Mouse (Mus musculus): ENCODE results near the gene Cfap97d1. TPM values are rescaled to one million over a fixed set of nuclear protein-coding genes. Genes with fewer than 3 reads are reported as not detected.
A peak's percentile ranks its signal among the peaks of the same experiment; 100 is the strongest.

Gene Cfap97d1
- total RNA-seq, 2 experiments from 2014 or later: not detected

GRCm38 (mm10) chr11:102008372-102008771 lies 24.3 kb downstream of the Cfap97d1 start:
- DNase-seq (ENCODE audit: low spot score in 2 of 2): no peak

DNA sequence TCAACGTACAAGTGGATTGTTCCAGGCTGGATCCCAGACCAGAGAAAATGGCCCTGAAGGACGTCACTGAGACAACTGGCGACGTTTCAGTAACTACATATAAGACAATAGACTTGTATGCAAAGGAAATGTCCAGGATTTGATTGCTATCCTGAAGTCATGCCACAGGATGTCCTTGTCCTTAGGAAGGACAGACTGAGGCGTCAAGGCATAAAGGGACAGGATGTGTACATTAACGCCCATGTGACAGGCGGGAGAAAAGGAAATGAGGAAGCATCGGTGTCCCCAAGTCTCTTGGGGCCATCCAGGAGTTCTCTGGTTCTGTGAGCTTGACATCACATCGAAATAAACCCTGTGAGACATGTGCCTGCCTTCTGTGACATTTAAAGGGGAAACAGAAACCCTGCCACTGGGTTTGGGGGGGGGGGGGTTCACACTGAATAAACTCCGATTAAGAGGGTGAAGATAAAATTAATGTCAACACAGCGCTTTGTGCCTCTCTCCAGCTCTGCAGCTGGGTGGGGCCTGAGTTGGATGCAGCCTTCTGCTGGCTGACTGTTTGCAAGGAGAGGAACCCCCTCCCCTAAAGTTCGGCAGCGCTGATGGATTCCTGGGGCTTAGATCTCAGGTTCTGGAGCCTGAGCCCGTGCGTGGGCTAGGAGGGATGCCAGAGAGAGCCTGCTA lies 25.0 kb downstream of the Cfap97d1 start:
- DNase-seq (ENCODE audit: low spot score in 2 of 2): no peak

DNA sequence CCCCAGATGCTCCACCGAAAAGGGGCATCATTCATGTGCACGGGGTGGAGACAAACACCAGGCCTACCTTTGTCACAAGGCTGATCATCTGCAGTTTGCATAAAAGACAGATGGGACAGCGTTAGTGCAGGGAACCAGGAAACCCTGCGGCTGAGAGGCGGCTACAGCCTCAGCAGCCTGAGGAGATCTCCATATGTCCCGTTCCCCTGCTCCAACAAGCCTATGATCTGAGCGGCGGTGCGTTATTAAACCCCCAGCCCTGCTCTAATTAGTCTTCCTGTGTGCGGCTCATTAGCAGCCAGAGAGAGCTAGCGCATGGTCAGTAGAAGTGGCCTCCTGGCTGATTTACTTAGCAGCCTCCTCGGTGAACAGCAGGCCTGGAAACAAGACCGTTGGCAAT lies 26.1 kb downstream of the Cfap97d1 start:
- peak in 1 of 2 experiments; percentile 43 for DNase-seq (ENCODE audit: low spot score in 2 of 2)

DNA sequence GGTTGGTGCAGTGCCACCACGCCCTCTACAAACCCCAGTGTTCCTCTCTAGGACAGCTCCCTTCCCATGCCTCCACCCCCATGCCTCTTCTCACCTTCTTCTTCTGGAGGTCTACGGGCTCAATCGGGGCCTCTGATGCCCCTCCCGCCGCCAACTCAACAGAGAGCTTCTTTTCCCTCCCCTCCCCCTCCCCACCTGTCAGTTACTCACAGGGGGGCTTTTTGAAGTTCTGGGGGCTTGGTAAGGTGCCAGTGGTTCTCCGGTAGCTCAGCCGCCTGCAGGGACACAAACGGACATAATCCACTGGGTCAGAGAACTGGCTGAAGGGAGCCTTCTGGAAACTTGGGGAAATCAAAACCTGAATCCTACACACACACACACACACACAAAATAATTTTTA lies 27.4 kb downstream of the Cfap97d1 start:
- no peak for DNase-seq (ENCODE audit: low spot score in 2 of 2)

GRCm38 (mm10) chr11:102013201-102013600 lies 29.1 kb downstream of the Cfap97d1 start:
- DNase-seq (ENCODE audit: low spot score in 2 of 2): no peak

- no peak for DNase-seq (ENCODE audit: low spot score in 2 of 2)
These were observed 31.4 kb downstream of the Cfap97d1 start for GRCm38 (mm10) chr11:102015472-102015871.

DNA sequence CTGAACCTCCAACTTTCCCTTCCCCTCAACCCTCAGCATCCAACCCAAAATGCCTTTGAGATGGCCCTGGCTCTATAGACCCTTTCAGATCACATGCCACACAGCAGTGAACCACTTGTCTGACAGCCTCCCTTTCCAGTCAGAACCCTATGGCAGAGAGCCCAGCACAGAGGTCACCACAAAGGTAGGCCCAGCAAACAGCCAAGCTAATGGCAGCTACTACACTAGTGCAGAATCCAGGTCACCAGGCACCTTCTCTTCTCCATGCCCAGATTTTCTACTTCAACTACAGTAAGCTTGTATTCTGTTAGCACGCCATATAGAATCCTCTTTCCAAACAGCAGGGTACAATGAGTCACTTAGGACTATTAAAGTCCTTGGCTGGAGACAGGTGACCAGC lies 32.1 kb downstream of the Cfap97d1 start:
- no peak for DNase-seq (ENCODE audit: low spot score in 2 of 2)

DNA sequence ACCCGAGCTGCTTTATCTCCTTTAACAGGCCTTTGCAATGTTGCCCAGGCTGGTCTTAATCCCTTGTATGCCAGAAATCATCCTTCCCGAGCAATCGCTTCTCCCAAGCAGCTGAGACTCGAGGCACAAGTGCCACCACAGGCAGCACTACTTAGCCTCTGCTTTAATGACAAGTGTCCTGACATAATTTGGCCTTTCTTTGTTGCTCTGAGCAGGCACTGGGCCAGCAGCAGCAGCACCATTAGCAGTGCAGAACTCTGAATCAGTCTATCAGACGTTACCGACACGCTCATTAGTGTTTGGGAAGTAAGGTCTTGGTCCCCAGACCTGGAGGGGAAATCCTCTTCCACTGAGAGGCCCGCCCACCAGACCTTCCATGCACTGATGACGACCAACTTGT lies 35.7 kb downstream of the Cfap97d1 start:
- no peak for DNase-seq (ENCODE audit: low spot score in 2 of 2)

DNA sequence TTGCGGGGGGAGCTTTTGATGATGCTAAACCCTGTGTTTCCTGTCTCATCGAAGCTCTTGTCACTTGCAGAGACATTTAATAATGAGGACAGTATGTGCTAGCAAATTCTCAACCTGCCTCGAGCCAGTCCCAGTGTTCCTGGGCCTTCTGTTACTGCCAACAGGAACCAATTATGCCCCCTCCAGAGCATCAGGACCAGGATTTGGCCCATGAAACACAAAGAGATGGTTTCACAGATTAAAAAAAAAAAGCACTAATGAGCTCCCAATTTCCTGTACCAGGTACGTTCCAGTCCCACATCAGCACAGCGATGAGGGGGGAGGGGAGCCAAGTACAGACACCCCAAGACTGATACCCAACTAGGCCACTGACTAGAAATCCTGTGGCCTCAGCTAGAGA lies 37.1 kb downstream of the Cfap97d1 start:
- no peak for DNase-seq (ENCODE audit: low spot score in 2 of 2)

DNA sequence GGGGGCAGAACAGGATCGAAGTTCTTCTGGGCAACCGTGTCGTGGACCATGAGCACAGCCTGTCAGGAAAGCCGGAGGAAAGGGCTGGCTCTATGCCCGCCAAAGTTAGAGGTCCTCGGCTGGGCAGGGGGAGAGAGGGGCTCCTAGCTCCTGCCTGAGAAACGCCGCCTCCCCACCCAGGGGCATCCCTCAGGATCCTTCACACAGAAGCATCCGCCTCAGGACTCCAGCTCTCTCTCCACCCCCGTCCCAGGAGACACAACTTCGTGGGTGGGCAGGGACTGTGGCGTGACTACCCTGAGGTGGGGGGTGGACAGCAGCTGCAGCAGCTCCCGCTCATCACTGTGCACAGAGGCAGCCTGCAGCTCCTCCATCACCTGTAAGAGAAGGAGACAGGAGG lies 39.3 kb downstream of the Cfap97d1 start:
- DNase-seq (ENCODE audit: low spot score in 2 of 2): no peak

GRCm38 (mm10) chr11:102024084-102024758 lies 40.1 kb downstream of the Cfap97d1 start:
- DNase-seq (ENCODE audit: low spot score in 2 of 2): no peak

DNA sequence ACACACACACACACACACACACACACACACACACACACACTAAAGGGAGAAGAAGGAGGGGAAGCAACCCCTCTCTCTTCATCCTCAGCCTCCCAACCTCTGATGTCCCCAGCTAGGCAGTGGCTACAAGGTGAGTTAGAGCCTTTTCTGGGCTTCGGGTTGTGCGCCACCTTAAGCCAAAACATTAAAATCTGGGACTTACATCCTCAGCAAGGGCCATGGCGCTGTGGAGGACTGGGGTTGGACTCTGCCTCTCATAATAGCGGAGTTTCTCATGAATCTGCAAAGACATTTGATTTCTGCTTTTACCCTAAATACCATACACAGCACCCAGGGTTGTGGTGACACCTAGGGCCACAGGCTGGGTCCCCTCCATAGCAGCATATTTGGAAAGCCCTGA lies 40.8 kb downstream of the Cfap97d1 start:
- no peak for DNase-seq (ENCODE audit: low spot score in 2 of 2)

GRCm38 (mm10) chr11:102025354-102025753 lies 41.3 kb downstream of the Cfap97d1 start:
- DNase-seq (ENCODE audit: low spot score in 2 of 2): no peak

DNA sequence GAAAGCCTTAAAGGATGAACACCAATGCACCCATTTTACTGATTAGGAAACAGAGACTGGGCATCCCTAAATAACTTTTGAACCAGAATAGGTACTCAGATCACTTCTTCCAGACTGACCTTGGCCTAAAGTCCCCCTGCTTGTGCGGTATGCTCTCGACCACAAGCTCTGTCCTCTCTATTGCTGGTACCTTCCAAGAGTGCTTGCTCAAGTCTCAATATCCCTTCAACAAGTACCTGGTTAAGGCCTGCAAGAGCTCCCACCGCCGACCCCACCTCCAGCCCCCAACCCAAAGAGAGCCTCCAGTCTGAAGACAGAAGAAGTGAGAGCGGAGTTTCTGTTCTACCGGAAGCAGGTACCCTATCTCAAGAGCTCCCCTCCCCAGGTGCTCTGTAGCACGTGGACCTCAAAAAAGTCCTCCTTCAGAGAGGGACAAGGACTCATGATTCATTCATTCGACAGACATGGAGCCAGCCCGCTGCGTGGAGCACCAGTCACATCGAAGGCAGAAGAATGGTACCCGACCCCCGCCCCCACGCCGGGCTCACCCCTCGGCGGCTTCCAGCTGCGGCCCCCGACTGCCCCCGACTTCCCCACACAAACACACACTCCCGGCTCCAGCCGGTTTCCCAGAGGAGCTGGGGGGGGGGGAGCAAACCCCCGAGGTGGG lies 42.0 kb downstream of the Cfap97d1 start:
- no peak for DNase-seq (ENCODE audit: low spot score in 2 of 2)

GRCm38 (mm10) chr11:102026694-102027360 lies 42.7 kb downstream of the Cfap97d1 start:
- peak; percentile 68 to 73 for DNase-seq (ENCODE audit: low spot score in 2 of 2)

- no peak for DNase-seq (ENCODE audit: low spot score in 2 of 2)
These were observed 43.4 kb downstream of the Cfap97d1 start for GRCm38 (mm10) chr11:102027361-102028017.

GRCm38 (mm10) chr11:102028087-102028816 lies 44.2 kb downstream of the Cfap97d1 start, which contains the start of gene Mpp3:
TSS of gene Mpp3 (minus strand) at chr11:102028461.
- DNase-seq (ENCODE audit: low spot score in 2 of 2): no peak

DNA sequence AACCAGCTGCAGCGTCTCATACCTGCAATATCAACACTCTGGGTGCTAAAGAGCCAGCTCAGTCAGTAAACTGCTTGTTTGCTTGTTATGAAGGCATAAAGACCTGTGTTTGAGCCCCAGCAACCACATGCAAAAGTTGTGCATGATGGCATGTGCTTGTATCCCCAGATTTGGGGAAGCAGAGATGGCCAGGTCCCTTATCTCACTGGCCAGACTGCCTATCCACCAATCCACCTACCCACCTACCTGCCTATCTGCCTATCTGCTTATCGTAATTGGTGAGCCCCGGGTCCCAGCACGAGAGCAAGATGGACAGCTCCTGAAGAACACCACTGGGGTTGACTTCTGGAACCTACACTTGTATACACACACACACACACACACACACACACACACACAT lies 45.2 kb downstream of the Cfap97d1 start:
- no peak for DNase-seq (ENCODE audit: low spot score in 2 of 2)

GRCm38 (mm10) chr11:102029966-102030365 lies 45.9 kb downstream of the Cfap97d1 start:
- DNase-seq (ENCODE audit: low spot score in 2 of 2): no peak

- DNase-seq (ENCODE audit: low spot score in 2 of 2): no peak
These were observed 47.1 kb downstream of the Cfap97d1 start for GRCm38 (mm10) chr11:102031149-102031548.
